Mouse (Mus musculus): ENCODE measurements at regions not wholly inside any gene's neighbourhood (a gene's known extent, or its start where the extent isn't known, plus 50 kb on each side); places are given as distances from the start of the nearest gene placed in this dataset.
A peak's percentile ranks its signal among the peaks of the same experiment; 100 is the strongest.

DNA sequence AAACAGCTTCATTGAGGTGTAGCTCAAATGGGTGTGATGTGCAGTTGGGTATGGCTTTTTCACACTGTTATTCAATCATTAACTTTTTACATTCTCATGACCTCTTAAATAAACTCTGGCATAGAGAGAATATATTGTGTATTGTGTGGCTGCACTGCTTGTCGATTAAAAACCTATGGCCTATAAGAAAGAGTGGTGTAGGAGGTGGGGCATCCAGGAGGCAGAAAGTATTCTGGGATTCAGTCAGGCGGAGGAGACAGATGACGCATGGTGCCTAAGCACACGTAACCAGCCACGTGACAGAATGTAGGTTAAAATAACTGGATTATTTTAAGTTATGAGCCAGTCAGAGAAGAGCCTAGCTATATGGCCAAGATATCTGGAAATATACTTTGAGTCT, 78.2 kb upstream of the Slc16a7 start:
- no peak for DNase-seq

DNA sequence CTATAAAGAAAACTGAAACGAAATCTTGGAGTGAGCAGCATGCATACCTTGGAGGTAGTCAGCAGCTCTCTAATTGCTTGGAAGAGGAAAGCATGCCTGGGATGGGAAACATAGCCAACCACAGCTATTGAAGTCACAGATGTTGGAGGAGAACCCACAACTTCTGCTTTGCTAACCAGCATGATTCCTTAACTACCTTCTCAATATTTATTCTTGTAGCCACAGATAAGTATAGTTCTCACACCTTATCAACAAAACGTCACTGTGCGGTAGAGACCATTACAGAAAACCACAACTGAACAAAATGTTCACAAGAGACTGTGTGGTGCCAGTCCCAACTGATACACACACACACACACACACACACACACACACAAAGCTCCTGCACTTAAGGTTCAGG, 99.1 kb upstream of the Slc16a7 start:
- no peak for DNase-seq

DNA sequence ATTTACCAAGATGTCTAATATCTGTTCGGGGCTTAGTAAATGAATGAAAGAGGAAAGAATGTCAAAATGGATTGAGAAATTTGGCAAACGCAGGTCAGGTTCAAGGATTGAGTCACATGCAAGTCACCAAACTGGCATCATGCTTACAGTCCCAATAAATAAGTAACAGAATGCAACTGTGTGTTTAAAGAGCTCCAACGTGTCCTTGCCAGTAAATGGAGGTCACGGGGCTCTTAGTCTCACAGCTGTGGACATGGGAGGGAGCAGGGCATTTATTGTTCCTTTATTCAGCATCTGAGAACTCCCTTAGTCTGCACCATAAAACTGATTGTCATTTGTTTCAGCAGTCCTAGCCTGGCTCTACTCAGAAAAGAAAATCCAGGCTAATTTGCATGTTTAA, 101.1 kb upstream of the Slc16a7 start:
- no peak for DNase-seq

DNA sequence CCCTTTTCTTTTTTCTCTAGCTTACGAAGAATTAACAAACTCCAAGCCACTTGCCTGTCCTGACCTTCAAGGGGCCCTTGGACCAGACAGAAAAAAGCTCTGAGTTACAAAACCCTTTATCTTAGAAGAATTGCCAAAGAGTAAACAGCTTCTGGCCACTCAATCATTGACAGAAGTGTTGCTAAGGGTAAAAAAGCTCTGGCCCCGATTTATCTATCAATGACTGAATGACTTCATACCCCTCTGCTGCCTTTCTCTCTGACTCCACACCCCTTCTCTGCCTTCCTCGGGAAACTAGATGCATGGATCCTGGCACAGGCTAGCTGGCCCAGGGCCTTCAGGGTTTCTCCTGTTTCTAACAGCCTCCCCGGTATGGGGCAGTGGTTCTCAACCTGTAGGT, 105.2 kb upstream of the Slc16a7 start:
- peak in 1 of 2 experiments; percentile 2 for DNase-seq

DNA sequence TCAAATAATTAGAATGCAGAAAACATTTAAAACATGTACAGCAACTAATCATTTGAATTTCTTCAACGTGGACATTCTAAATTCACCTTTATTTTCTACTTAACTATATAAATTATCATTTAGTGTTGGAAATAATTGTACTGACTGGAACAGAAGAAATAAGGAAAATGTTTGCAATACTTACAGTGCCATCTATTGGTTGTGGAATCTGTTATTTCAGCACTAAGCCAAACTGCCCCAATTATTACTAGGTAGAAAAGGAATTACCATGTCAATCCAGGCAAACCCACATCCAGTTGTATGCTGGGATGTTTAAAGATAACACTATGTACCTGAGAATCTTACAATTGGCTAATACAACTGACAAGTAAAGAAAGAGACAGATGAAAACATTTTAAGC, 109.1 kb upstream of the Slc16a7 start:
- no peak for DNase-seq

DNA sequence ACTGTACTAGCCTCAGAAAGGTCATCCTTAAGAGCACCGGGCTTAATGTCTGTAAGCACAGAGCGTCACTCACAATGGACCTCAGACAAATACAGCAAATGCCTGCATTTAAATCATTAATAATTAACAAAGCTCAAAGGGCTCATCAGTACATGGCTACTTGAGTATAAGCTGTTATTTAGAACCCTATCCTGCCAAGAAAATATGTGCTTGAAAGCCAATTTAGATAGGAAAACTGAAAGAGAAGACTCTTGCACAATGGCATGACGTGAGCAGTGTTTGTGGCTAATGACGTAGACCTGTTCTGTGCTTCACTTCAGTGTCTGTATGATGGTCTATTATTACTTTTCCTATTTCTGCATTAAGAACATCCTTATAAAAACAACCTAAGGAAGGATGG, 111.1 kb upstream of the Slc16a7 start:
- DNase-seq: no peak

DNA sequence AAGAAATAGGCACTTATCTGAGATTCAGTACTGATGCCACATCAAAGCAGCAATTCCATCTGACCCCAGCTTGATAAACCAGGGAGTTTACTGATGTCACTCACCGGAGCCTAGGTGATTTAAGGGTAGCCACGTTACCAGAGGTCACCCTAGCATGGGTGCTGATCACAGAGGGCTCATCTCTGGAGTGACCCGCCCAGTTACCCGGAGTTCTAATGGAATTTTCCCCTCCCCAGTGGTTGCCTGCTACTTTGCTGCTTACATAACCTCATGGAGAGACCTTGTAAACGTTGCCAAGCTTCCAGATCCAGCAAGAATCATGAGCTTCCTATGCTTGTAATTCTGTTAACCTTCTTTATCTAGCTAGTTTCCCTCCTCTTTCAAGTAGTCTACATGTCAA, 125.8 kb upstream of the Slc16a7 start:
- no peak for DNase-seq

DNA sequence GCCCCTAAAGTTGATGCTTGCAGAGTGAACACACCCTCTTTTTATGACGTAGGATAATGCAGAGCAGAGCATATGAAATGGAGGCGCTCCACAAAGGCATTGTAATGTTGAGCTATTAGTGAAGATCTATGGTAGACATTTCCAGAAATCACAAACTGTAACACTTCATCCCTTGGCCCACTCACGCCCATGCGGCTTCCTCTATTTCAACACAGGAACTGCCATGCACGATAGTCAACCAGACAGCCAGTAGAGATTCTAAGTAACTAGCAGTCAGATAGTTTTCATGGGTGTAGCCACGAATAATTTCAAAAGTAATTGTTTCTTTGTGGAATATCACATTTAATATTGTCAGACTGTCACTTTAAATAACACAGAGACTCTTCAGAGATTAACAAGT, 141.6 kb upstream of the Slc16a7 start:
- no peak for DNase-seq

DNA sequence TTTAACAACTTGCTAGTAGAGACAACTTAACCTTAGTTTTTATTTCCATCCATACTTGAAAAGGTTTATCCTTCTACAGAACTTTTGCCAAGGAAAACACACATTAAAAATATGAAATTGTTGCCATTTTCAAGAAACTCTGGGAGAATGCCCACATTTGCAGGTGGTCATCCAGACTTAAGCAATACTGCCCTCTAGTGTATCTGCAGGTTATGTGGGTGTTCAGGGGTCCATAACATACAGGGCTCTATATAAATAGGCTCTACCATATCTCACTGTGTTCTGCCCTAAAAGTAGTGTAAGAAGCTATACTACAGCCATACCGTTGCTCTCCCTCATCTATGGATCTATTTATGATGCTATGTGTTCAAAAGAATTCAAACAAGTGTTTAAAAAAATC, 149.1 kb upstream of the Slc16a7 start:
- peak in 1 of 2 experiments; percentile 5 for DNase-seq

DNA sequence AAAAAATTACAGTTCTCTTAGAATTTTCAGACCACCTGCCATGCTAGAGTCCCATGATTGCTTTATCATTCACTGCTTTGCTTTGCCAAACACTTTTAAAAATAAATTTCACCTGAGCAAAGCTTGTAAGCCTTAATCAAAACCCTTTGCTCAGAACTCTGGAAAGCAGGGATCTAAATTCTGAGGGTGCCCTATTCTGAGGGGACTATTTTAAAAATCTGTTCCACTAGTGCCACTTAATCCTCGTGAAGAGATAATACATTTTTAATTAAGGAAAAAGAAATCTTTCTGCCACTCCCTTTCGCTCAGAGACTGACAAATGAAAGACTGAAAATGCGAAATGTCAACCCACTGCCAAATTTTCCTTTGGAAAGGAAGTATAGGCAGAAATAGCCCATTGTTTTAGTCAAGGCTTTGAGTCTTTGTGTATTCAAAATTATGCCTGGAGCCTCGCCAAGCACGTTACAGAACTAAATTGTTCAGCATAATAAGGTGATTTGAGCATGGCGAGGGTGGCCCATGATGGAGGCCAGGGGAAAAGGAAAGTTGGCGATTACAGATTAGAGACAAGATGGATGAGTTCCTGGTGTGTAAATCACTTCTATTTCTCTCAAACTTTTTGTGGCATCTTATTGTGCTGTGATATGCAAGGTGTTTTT, 197.4 kb upstream of the Slc16a7 start:
- no peak for DNase-seq

DNA sequence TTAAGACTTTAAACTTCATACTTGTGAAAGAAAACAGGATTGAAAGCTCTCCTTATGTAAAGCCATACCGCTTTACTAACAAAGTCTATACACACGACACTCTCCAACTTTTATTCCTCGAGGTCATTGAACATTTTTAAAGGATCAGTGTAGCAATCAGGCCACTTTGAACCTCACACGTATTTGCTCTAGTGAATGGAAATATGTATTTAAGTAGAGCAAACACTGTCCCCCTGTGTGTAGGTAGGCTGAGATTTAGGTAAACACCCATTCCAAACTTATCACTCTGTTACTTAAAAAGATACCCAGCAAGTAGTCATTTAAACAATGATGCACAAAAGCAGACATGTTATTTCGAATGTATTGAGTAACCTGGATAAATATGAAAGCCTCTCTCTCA, 203.7 kb upstream of the Slc16a7 start:
- DNase-seq: no peak

DNA sequence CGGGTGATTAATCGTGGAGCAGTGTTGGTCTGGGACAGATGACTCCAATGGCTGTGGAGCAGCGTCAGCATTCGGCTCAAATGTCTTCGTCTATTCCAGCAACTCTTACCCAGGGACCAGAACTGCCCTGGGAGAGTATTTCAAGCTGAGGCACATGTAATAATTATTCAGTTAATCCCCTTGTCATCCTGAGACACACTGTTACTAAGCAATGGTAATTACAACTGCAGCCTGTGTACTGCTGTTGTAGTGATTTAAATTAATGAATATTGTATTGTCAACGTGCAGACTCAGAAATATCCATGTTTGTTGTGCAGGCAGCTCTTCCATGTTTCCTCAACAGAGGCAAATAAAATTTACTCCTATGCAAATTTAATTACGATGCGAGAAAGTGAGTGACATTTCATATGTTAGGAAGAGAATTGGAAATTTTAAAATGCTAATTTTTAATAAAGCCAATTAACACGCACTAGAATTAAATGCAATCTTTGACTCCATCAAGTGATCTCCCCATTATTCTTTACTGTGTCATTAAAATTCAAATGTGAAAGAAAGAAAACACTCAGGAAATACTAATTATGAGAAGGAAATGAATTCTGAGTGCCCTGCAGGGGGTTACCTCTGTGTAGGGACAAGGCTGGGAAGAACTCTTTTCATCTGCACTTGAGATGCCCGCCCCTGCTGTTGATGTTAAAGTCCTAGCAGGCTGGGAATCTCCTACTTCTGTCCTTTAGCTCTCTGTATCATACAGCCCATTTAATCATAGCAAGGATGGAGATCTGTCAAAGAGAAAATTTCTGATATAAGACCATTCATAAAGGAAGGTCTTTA, 218.7 kb upstream of the Slc16a7 start:
- no peak for DNase-seq

DNA sequence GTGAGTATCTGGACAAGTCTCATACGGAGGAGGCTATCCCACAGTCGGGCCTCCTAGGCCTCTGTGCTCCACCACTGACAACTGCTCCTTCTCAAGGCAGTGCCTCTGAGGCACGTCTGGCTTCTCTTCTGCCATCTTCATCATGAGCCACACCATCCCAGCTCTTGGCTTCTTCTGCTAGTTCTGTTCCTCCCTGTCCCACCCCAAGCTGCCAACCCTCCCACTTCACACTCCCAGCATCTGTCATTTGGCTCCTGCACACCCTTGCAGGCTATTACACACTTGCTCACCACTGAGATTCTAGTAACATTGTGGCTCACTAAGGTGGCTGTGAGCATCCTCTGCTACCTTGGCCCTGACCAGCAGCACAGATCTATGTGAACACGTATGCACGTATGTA, 221.1 kb upstream of the Slc16a7 start:
- no peak for DNase-seq

DNA sequence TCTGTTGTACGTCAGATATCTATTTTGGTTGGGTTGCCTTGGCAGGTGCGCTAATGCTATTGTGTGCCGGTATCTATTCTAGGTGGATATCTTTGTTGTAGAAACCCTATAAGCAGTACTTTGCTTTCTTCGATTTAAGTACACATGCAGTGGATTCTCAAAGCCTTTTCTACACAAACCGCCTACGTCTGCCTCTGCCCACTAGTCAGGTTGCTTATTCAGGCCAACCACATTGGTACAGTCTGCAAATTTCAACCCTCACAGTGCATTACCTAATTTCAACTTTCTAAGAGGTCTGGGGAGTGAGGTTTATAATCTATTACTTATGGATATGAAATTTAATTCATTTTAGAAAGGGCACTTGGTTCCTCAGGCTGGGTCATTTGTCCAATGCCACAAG, 223.5 kb upstream of the Slc16a7 start:
- DNase-seq: no peak

DNA sequence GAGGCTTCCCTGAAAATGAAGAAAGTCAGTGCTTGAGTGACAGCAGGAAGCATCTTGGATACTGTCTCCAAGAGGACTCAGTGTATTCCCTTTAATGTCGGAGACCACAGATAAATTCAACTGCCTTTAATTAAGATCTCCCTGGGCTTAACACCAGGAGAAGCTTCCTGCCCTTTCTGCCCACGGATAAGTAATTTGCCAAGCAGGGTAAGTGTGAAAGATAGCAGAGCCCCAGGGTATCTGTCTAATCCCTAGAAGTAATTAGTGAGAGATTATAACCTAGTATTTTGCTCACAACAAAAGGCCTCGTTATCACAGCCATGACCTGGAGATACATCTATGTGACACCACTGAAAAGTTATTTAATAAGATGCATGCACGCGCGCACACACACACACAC, 232.1 kb upstream of the Slc16a7 start:
- DNase-seq: no peak

DNA sequence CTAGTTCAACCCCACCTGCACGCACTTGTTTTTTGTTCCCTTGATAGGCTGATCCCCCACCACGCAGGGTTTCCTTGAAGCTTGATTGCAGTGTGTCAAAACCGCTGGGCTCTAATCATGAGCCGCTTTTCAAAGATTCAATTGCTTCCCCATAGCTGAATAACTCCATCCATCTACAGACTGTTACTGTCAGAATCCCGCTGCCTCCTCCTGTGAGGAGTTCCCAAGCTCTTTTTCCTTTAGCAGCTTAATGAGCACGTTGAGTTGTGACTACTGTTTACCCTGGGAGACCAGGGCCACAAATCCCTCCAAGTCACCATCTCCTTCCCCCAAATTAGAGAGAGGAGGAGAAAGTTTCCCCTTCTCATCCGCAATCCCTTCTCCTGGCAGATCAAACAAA, 234.6 kb upstream of the Slc16a7 start:
- DNase-seq: no peak

DNA sequence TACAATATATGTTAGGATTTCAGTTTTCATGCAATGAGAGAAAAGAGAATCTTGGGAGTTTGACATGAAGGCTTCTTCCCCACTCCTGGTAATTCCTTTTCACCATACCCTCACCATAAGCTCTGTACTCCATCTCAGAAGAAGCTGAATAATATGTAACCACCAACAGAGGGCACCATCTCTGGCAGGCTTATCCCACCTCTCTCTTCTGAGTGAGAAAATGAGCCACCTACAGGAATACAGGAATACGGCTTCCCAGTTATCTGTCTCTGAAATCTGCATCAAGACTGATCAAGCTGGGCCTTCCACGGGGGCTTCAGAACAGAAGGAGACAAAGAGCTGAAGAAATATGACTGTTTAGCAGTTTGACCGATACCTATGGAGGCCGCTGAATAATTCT, 278.6 kb upstream of the Slc16a7 start:
- no peak for DNase-seq

DNA sequence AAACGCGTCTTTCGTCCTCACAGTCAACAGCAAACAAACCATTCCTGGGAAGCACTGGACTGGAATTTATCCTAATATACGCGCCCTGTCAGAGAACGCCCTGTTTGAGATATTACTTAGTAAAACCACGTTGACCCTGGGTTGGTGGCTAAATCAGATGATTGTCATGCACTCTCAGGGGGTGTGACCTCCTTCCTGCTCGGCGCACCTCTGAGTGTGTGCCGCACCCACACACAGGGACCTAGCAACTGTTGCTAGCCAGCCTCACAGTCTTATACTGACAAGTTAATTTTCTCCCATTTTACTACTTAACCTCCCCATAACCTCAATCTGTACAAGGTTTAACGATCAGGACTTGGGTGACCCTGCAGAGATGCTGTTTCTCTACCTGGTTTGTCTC, 284.4 kb upstream of the Slc16a7 start:
- no peak for DNase-seq

DNA sequence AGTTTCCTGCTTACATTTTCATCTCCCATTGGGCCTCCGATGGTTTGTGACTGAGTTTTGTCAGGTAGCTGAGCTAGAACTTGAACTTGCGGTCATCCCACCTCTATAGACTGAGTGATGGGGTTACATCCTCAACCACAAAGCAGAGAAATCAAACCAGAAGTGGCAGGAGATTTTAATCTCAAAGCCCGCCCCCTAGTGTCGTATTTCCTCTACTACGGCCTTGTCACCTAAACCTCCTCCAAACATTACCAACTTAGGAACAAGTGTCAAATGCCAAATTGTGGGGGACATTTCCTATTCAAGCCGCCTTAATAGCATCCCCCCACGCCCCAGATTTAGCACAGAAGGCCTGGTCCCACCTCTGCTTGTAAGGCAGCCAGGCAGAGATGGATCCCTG, 286.3 kb upstream of the Lrig3 start:
- DNase-seq: no peak

DNA sequence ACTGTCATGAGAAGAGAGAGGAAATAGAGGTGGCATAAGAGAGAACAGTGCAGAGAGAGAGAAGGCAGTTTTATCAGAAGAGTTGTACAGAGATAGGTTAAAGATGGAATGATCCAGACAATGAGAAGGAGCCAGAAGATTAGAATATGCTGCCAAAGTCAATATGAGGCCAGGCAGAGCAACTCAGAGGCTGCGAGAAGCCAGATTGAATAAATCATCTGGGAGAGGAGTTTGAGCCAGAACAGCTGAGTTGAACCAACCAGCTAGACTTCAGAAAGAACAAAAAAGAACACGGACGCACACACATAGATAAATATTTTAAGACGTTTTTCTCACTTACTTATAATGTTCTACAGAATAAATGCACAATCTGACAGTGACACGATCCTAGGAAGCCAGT, 280.8 kb upstream of the Lrig3 start:
- DNase-seq: no peak

DNA sequence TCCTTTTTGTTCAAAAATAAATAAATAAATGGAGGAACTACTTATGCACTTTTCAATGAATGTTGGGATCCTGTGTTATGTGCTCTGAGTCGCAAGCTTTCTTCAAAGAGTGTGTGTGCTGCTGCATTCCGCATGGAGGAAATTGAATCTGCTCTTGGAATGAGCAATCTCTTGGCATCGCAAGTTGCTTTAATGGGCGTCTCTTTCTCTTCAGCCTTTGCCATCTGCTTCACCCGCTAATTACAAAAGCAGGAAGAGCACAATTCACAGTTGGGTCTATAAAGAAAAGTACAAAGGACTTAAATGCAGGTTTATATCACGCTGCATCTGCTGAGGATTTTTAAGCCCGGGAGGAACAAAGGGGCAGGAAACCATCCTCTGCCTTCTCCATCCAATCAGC, 272.5 kb upstream of the Lrig3 start:
- DNase-seq: no peak

DNA sequence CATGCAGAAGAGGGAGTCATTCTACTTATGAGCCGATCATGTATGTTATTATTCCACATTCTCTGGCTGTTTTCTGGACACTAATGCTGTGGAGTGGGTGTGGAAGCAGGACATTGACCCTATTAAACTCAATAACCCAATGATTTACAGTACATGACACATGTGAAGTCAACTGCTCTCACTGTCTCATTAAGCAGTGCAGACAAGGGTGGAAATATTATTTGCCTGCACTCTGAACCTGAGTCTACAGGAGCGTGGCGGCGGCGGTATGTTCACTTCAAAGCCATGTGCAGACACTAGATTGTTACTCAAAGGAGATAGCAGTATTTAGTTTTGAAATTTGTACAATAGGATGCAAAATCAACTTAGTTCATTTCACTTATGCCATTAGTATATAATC, 269.8 kb upstream of the Lrig3 start:
- no peak for DNase-seq

DNA sequence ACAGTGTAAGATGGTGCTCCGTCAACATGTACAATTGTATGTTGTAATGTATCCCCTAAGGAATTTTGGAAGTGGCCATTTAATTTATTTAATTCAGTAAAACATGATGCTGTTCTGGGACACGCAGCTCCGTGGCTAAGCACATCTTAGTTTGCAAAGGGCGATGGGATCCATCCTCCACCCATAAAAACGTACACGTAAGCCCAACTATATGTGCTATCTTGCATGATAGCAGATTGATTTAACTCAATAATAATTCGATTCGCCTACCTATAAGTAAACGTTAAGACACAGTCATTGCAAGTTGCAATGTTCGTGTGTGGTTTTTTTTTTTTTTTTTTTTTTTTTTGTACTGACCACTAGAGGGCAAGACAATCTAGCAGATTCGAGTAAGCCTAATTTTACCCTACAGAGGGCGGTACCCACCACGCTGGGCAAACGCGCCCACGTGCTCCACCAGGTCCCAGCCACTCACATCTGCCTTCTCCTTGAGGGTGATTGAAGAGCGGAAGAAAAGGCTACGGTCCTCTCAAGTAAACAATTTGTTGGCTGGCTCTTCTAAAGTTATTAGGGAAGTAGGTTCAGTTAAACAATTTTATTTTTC, 240.8 kb upstream of the Lrig3 start:
- peak; percentile 73 to 81 for DNase-seq

DNA sequence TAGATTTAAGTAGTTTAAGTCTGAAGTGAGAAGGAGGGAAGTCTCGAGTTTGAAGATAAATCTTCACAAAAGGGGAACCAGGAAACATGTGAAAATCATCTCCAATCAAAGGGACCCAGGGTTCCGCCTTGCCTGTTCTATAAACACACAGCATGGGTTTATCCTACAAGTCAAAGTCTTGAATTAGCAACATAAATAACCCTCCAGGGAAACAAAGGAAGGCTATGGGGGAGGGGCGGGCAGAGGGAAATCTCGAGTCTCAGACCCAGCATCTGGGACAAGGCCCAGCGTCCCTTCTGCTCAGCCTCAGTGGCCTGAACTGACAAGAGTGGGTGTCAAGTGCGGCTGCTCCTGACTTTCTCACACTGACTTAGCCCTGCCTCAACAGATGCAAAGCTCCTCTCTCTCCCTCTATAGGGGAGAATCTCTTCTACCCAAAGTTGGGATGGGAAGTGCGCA, 240.3 kb upstream of the Lrig3 start:
- peak; percentile 51 to 65 for DNase-seq

Data from lung, adult 18-20 months (tissue).